Mouse (Mus musculus) heart, postnatal 0 days (tissue): ENCODE data around the gene Dse. TPM values are rescaled to one million over a fixed set of nuclear protein-coding genes. Genes with fewer than 3 reads are reported as not detected.

Experiments used
- ATAC-seq: fragments of 200-750 bp; cut with Nextera tagmentation; 2 replicates; pipeline ENCODE4 v1.8.0; 2017; ENCODE audit warnings: low read depth, moderate number of reproducible peaks, moderate library complexity; ENCODE audit not compliant: insufficient read depth
- DNase-seq: peaks from one replicate; pipeline ENCODE4 v3.0.0-alpha.2; 2016; ENCODE audit warnings: low spot score
- H3K27ac ChIP-seq: fragments of 300-500 bp; sonication (generic); 2 replicates; pipeline ENCODE4 v1.5.1; 2014; ENCODE audit warnings: low read depth, mild to moderate bottlenecking
- H3K27me3 ChIP-seq: fragments of 300-500 bp; sonication (generic); 2 replicates; pipeline ENCODE4 v1.6.1; 2014; ENCODE audit warnings: low read length, mixed read lengths; ENCODE audit not compliant: control insufficient read depth, insufficient read depth
- H3K36me3 ChIP-seq: fragments of 300-500 bp; sonication (generic); replicated peaks from 2 replicates; pipeline ENCODE4 v1.6.1; 2014; ENCODE audit warnings: low read length, mixed read lengths; ENCODE audit not compliant: control insufficient read depth, insufficient read depth
- H3K4me1 ChIP-seq: fragments of 300-500 bp; sonication (generic); 2 replicates; pipeline ENCODE4 v1.6.1; 2014; ENCODE audit warnings: antibody characterized with exemption; ENCODE audit not compliant: control insufficient read depth, insufficient read depth
- H3K4me2 ChIP-seq: fragments of 300-500 bp; sonication (generic); 2 replicates; pipeline ENCODE4 v1.6.1; 2014; ENCODE audit warnings: low read depth, mild to moderate bottlenecking, low read length, moderate library complexity
- H3K4me3 ChIP-seq: fragments of 300-500 bp; sonication (generic); 2 replicates; pipeline ENCODE4 v1.5.1; 2014; ENCODE audit warnings: low read depth, low read length
- H3K9ac ChIP-seq: fragments of 300-500 bp; sonication (generic); replicated peaks from 2 replicates; pipeline ENCODE4 v1.6.1; 2014; ENCODE audit warnings: low read depth, low read length, mixed read lengths
- H3K9me3 ChIP-seq: fragments of 300-500 bp; sonication (generic); replicated peaks from 2 replicates; pipeline ENCODE4 v1.6.1; 2016; ENCODE audit warnings: low read length; ENCODE audit not compliant: control insufficient read depth
- CTCF ChIP-seq: IDR thresholded peaks from 2 replicates; pipeline ENCODE4 v1.5.1; 2016; ENCODE audit warnings: antibody characterized with exemption, control low read depth, low read depth
- EP300 ChIP-seq: IDR thresholded peaks from 2 replicates; pipeline ENCODE4 v1.6.1; 2016; ENCODE audit warnings: antibody characterized with exemption, low read depth
- WGBS: fragments of 180-500 bp; shearing (Covaris S2); extraction: QIAGEN DNeasy Blood & Tissue Kit; methylation state at CpG from one replicate; pipeline ENCODE4 v1.1.7; 2014; 5-methylcytosine and 5-hydroxymethylcytosine counted together
- polyA plus RNA-seq: library from polyadenylated mRNA; unstranded; fragments of >200 nt; fragmentation: Nextera tagmentation; extraction: Ambion mirVana; gene quantifications from 2 replicates; pipeline ENCODE4 v1.2.1, GENCODE M21; 2015
- total RNA-seq: library from RNA; depleted of rRNA; stranded (reverse); fragments of >200 nt; gene quantifications from 2 replicates; pipeline ENCODE4 v1.2.3, GENCODE M21; 2014; ENCODE audit warnings: low replicate concordance

The Dse gene
- total and polyA plus RNA-seq, 2 experiments from 2014 or later = 6.1 to 19.5 TPM

DNA sequence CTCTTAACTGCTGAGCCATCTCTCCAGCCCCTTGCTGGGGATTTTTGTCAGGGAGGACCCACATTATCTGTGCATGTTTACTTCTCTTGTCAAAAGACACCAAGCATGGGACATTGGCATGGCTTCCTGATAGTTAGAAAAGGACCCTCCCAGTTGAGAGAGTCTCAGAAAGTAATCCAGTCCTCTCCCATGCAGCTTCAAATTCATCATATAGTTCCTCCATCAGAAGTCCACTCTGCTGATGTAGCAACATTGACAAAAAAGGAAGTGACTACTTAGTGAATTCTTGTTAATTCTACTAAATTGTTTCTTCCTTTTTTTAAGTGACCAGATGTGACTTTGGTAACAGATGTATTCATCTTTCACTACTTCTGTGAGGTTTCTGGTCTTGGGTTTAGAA lies 2.4 kb upstream of the Dse start:
- Histone ChIP-seq H3K27me3 (no peaks in the 10 kb centered on the region), H3K27ac (no peak overlapping the region), H3K4me2 (no peak overlapping the region), H3K36me3 (no peaks in the 10 kb centered on the region), H3K9me3 (no peaks in the 10 kb centered on the region), H3K9ac (no peak overlapping the region), H3K4me1 (no peaks in the 10 kb centered on the region), H3K4me3 (no peak overlapping the region)
- no peak for TF ChIP-seq CTCF
- TF ChIP-seq EP300 = no peak
- DNase-seq (no peak), ATAC-seq (no peak)

DNA sequence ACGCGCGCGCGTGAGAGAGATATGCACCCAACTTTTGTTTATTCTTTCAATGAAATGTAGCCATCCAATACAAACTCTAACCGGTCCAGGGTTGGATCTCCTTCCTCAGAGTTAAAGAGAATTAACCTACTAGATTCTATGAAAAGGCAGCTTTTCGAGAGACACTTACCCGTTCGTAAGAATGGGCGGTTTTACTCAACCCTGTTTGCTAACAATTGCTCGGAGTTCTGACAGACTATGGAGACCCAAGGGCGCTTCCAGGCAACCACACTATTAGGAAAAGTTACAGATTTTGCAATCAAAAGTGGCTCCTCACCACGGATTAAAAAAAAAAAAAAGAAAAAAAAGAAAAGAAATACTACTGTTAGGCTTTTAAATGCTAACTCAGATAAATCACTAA lies 516 bp upstream of the Dse start:
- WGBS = 11% methylated on average over 13 of the region's 13 CpGs
- no peak for TF ChIP-seq CTCF
- no peak for TF ChIP-seq EP300
- H3K9me3 ChIP-seq = no peaks in the 10 kb centered on the region
- H3K4me2 ChIP-seq = peak overlapping the region; percentile 85
- DNase-seq (no peak), ATAC-seq (no peak)
- no peaks in the 10 kb centered on the region for H3K36me3 ChIP-seq
- H3K27me3 ChIP-seq = no peaks in the 10 kb centered on the region
- no peak overlapping the region for H3K9ac ChIP-seq
- peak overlapping the region; percentile 77 for H3K4me3 ChIP-seq
- H3K4me1 ChIP-seq = no peaks in the 10 kb centered on the region
- peak overlapping the region; percentile 77; the same call in 1 of the 2 replicates for H3K27ac ChIP-seq

DNA sequence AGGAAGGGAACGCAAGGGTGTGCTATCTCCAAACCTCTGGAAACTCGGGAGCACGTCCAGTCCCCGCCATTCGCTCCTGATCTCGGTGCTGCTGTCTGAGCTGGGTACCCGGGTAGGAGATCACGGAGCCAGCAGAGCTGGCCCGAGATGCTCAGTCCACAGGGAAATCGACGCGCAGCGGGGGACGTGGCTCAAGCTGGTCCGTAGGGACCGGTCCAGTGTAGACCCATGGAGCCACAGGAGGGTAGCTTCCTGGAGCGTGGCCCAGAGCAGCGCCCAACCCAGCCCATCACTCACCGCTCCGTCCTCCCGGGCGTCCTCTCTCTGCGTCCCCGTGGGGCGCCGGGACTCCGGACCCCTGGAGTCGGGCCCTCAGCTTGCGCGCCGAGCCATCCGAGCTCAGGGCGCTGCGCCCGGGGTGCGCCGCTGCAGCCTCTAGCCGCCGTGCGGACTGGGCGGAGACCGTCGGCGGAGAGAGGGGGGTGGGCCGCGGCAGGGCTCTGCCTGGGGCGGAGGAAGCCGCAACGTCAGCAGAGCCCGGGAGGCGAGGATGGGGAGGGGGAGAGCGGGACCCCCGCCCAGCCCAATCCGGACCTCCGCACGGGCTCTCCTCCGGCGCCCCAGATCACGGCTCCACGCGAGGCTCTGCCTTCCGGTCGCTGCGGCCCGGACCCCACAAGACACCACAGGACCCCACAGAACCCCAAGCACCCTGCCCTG lies 572 bp downstream of the Dse start:
- Histone ChIP-seq H3K4me3 (peak overlapping the region; percentile 77), H3K4me1 (no peaks in the 10 kb centered on the region), H3K27me3 (no peaks in the 10 kb centered on the region), H3K9ac (peak overlapping the region; percentile 73), H3K9me3 (no peaks in the 10 kb centered on the region), H3K27ac (peak overlapping the region; percentile 77), H3K4me2 (peak overlapping the region; percentile 85), H3K36me3 (no peaks in the 10 kb centered on the region)
- peak; percentile 46 for DNase-seq
- peak; percentile 90 for ATAC-seq
- TF ChIP-seq EP300 = no peak
- peak; percentile 26; the same call in 1 of the 2 replicates for TF ChIP-seq CTCF
- under 1% methylated on average over 61 of the region's 65 CpGs for WGBS

DNA sequence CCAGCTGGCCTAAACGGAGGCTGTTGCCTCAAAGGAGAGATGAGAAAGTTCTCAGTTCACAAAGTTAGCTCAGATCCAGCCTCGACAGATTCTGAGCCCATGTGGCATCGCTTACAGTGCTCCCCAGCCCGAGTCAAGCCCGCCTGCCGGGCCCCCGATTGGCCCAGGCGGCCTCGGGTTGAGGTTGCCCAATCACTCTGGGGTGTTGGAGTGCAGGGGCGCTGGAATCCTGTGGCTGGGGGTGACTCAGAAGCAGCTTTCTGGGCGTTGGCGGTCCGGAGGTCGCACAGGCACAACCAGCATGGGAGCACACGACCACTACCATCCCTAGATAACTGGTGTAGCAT lies 1.1 kb downstream of the Dse start:
- H3K4me3 ChIP-seq = peak overlapping the region; percentile 77
- H3K4me2 ChIP-seq = peak overlapping the region; percentile 85
- peak; percentile 21 for DNase-seq
- H3K9me3 ChIP-seq = no peaks in the 10 kb centered on the region
- no peak for TF ChIP-seq EP300
- TF ChIP-seq CTCF = no peak
- 3% methylated on average over 15 of the region's 15 CpGs for WGBS
- no peaks in the 10 kb centered on the region for H3K4me1 ChIP-seq
- peak overlapping the region; percentile 73 for H3K9ac ChIP-seq
- ATAC-seq = peak; percentile 36
- H3K27me3 ChIP-seq = no peaks in the 10 kb centered on the region
- H3K27ac ChIP-seq = peak overlapping the region; percentile 77
- H3K36me3 ChIP-seq = no peaks in the 10 kb centered on the region

DNA sequence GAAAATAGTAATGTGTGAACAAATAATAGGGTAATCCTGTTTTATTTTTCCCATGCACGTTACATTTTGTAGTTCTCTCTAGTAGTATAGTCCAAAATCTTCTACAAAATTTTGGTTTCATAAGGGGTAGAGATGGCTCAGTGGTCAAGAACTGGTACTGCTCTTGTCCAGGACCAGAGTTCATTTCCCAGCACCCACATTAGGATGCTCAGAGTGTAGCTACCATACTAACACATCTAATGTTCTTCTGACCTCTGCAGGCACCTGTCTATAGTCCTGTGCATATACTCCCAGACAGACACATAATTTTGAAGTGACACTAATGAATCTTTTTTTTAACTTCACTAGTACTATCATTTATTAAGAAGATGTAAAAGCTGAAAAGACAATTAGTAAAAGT lies 1.7 kb downstream of the Dse start:
- Histone ChIP-seq H3K9me3 (no peaks in the 10 kb centered on the region), H3K36me3 (no peaks in the 10 kb centered on the region), H3K27me3 (no peaks in the 10 kb centered on the region), H3K4me1 (no peaks in the 10 kb centered on the region), H3K4me3 (no peak overlapping the region), H3K4me2 (no peak overlapping the region), H3K27ac (no peak overlapping the region), H3K9ac (no peak overlapping the region)
- TF ChIP-seq CTCF = no peak
- TF ChIP-seq EP300 = no peak
- WGBS = 94% methylated on average over 1 of the region's 1 CpGs
- DNase-seq (no peak), ATAC-seq (no peak)

DNA sequence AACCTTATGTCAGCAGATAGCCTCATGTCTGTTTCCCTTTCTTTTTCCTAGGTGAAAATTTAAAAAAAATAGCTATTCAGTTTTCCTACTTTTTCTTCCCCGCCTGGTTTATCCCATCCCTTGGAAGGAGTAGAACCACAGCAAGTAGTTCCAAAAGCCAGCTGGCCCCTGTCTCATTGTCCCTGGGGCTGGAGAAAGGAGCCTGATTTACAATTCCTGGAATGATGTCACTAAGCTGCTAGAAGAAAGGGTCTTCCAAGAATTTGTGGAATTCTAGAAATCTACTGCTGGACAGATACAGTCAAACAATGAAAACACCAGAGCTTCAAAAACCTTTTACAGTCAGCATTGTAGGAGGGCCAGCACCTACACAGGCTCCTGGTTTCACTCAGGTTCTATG lies 6.8 kb downstream of the Dse start:
- DNase-seq (no peak), ATAC-seq (no peak)
- no peaks in the 10 kb centered on the region for H3K9me3 ChIP-seq
- H3K27ac ChIP-seq = no peak overlapping the region
- H3K4me3 ChIP-seq = no peak overlapping the region
- TF ChIP-seq CTCF (no peak), EP300 (no peak)
- H3K9ac ChIP-seq = no peak overlapping the region
- no peaks in the 10 kb centered on the region for H3K36me3 ChIP-seq
- H3K4me2 ChIP-seq = no peak overlapping the region
- H3K27me3 ChIP-seq = no peaks in the 10 kb centered on the region
- WGBS = 90% methylated on average over 1 of the region's 1 CpGs
- H3K4me1 ChIP-seq = peaks cover 6% of the 10 kb centered on the region
